Mouse (Mus musculus) cerebellum, adult 8-10 months (tissue): Measurements from ENCODE around the gene Sod1.
"Not testable (repeated sequence)": the region's sequence is repeated elsewhere in the genome, so short reads cannot be mapped to it uniquely, and the experiment has no call there.

Source experiments
- DNase-seq: peaks from one replicate; pipeline ENCODE4 v3.0.0; 2022

Gene Sod1

GRCm38 (mm10) chr16:90213477-90214339 is 6.8 kb upstream of the Sod1 start:
- no peak for DNase-seq

- no peak for DNase-seq
Measured at GRCm38 (mm10) chr16:90214731-90215565, 5.6 kb upstream of the Sod1 start.

GRCm38 (mm10) chr16:90215879-90216278 is 4.7 kb upstream of the Sod1 start:
- DNase-seq = not testable (repeated sequence)

GRCm38 (mm10) chr16:90216414-90216813 is 4.1 kb upstream of the Sod1 start:
- no peak for DNase-seq

GRCm38 (mm10) chr16:90217356-90217755 is 3.2 kb upstream of the Sod1 start:
- no peak for DNase-seq

GRCm38 (mm10) chr16:90217926-90218325 is 2.6 kb upstream of the Sod1 start:
- no peak for DNase-seq

- DNase-seq = not testable (repeated sequence)
Measured at GRCm38 (mm10) chr16:90219445-90219844, 1.1 kb upstream of the Sod1 start.

GRCm38 (mm10) chr16:90220892-90221431 is 408 bp downstream of the Sod1 start:
- no peak for DNase-seq

- DNase-seq = no peak
Measured at GRCm38 (mm10) chr16:90221441-90222070, 1.0 kb downstream of the Sod1 start.

GRCm38 (mm10) chr16:90229897-90230296 is 9.3 kb downstream of the Sod1 start:
- no peak for DNase-seq

- DNase-seq = no peak
Measured at GRCm38 (mm10) chr16:90231302-90231701, 10.7 kb downstream of the Sod1 start.

- DNase-seq = no peak
Measured at GRCm38 (mm10) chr16:90233702-90234101, 13.1 kb downstream of the Sod1 start.

GRCm38 (mm10) chr16:90234617-90235016 is 14.1 kb downstream of the Sod1 start:
- DNase-seq = no peak

GRCm38 (mm10) chr16:90235188-90235587 is 14.6 kb downstream of the Sod1 start:
- DNase-seq = no peak

- no peak for DNase-seq
Measured at GRCm38 (mm10) chr16:90239128-90239746, 18.7 kb downstream of the Sod1 start.

- no peak for DNase-seq
Measured at GRCm38 (mm10) chr16:90241875-90242274, 21.3 kb downstream of the Sod1 start.

GRCm38 (mm10) chr16:90242426-90243304 is 22.1 kb downstream of the Sod1 start:
- no peak for DNase-seq

- no peak for DNase-seq
Measured at GRCm38 (mm10) chr16:90250099-90250498, 29.5 kb downstream of the Sod1 start.

GRCm38 (mm10) chr16:90251256-90251655 is 30.7 kb downstream of the Sod1 start:
- not testable (repeated sequence) for DNase-seq

- DNase-seq = no peak
Measured at GRCm38 (mm10) chr16:90252521-90252920, 32.0 kb downstream of the Sod1 start.

- DNase-seq = no peak
Measured at GRCm38 (mm10) chr16:90258950-90259349, 38.4 kb downstream of the Sod1 start.

- no peak for DNase-seq
Measured at GRCm38 (mm10) chr16:90259623-90260022, 39.1 kb downstream of the Sod1 start.
